Mouse (Mus musculus) kidney, adult 2 months (tissue): ENCODE results near the gene Pbxip1.

Experiments
- CTCF ChIP-seq: fragments of 200-500 bp; conservative IDR thresholded peaks from 2 replicates; pipeline ENCODE4 v1.5.1; 2011; ENCODE audit warnings: low read depth, mild to moderate bottlenecking, control low read depth, low read length, moderate library complexity, mixed read lengths; ENCODE audit not compliant: insufficient read depth, insufficient read length
- POLR2A ChIP-seq: fragments of 200-500 bp; IDR thresholded peaks from one replicate; pipeline ENCODE4 v1.6.1; 2011; ENCODE audit warnings: low read depth, low read length, control low read depth

- TF ChIP-seq POLR2A (no peak), CTCF (no peak)
These were observed 10.6 kb upstream of the Pbxip1 start for GRCm38 (mm10) chr3:89425876-89426275.
